Mouse (Mus musculus) lung, postnatal 10 days (tissue): ENCODE data around the gene Supt3.

Experiments
- DNase-seq: peaks from one replicate; pipeline ENCODE4 v3.0.0; 2021

Gene Supt3

GRCm38 (mm10) chr17:45144656-45145055 is 367.7 kb downstream of the Supt3 start:
- DNase-seq = no peak

GRCm38 (mm10) chr17:45151312-45151929 is 374.5 kb downstream of the Supt3 start:
- no peak for DNase-seq

- DNase-seq = no peak
These were observed 376.8 kb downstream of the Supt3 start for GRCm38 (mm10) chr17:45153721-45154120.

GRCm38 (mm10) chr17:45158171-45158691 is 381.3 kb downstream of the Supt3 start:
- DNase-seq = no peak

GRCm38 (mm10) chr17:45160651-45161050 is 383.7 kb downstream of the Supt3 start:
- no peak for DNase-seq

- no peak for DNase-seq
These were observed 388.8 kb downstream of the Supt3 start for GRCm38 (mm10) chr17:45165741-45166140.
